Mouse (Mus musculus): Measurements from ENCODE around the gene P3h2.

Gene P3h2

GRCm38 (mm10) chr16:26070376-26070775 lies 35.2 kb downstream of the P3h2 start:
- no peak for DNase-seq (ENCODE audit: low read depth, low spot score)

- no peak for DNase-seq (ENCODE audit: low read depth, low spot score)
These were observed 40.5 kb downstream of the P3h2 start for GRCm38 (mm10) chr16:26065060-26065459.

GRCm38 (mm10) chr16:26060239-26061085 lies 45.1 kb downstream of the P3h2 start:
- DNase-seq (ENCODE audit: low read depth, low spot score), result no peak

- DNase-seq (ENCODE audit: low read depth, low spot score), result no peak
These were observed 52.0 kb downstream of the P3h2 start for GRCm38 (mm10) chr16:26053631-26054030.

GRCm38 (mm10) chr16:26049393-26050087 lies 56.0 kb downstream of the P3h2 start:
- no peak for DNase-seq (ENCODE audit: low read depth, low spot score)

GRCm38 (mm10) chr16:26047870-26048269 lies 57.7 kb downstream of the P3h2 start:
- no peak for DNase-seq (ENCODE audit: low read depth, low spot score)

- no peak for DNase-seq (ENCODE audit: low read depth, low spot score)
These were observed 58.2 kb downstream of the P3h2 start for GRCm38 (mm10) chr16:26047396-26047795.

GRCm38 (mm10) chr16:26041929-26042303 lies 63.7 kb downstream of the P3h2 start:
- no peak for DNase-seq (ENCODE audit: low read depth, low spot score)

- peak; percentile 16 for DNase-seq (ENCODE audit: low read depth, low spot score)
These were observed 64.3 kb downstream of the P3h2 start for GRCm38 (mm10) chr16:26041021-26041928.

- no peak for DNase-seq (ENCODE audit: low read depth, low spot score)
These were observed 66.3 kb downstream of the P3h2 start for GRCm38 (mm10) chr16:26039320-26039719.

- no peak for DNase-seq (ENCODE audit: low read depth, low spot score)
These were observed 70.1 kb downstream of the P3h2 start for GRCm38 (mm10) chr16:26035525-26035924.

GRCm38 (mm10) chr16:26035079-26035478 lies 70.5 kb downstream of the P3h2 start:
- no peak for DNase-seq (ENCODE audit: low read depth, low spot score)

GRCm38 (mm10) chr16:26029424-26030012 lies 76.1 kb downstream of the P3h2 start:
- no peak for DNase-seq (ENCODE audit: low read depth, low spot score)

- no peak for DNase-seq (ENCODE audit: low read depth, low spot score)
These were observed 79.2 kb downstream of the P3h2 start for GRCm38 (mm10) chr16:26026416-26026815.

- no peak for DNase-seq (ENCODE audit: low read depth, low spot score)
These were observed 81.0 kb downstream of the P3h2 start for GRCm38 (mm10) chr16:26024543-26024942.

GRCm38 (mm10) chr16:26023352-26023751 lies 82.2 kb downstream of the P3h2 start:
- no peak for DNase-seq (ENCODE audit: low read depth, low spot score)

- no peak for DNase-seq (ENCODE audit: low read depth, low spot score)
These were observed 83.8 kb downstream of the P3h2 start for GRCm38 (mm10) chr16:26021759-26022158.

GRCm38 (mm10) chr16:26005811-26006210 lies 99.8 kb downstream of the P3h2 start:
- no peak for DNase-seq (ENCODE audit: low read depth, low spot score)

GRCm38 (mm10) chr16:26003261-26003660 lies 102.3 kb downstream of the P3h2 start:
- no peak for DNase-seq (ENCODE audit: low read depth, low spot score)

- DNase-seq (ENCODE audit: low read depth, low spot score), result no peak
These were observed 102.7 kb downstream of the P3h2 start for GRCm38 (mm10) chr16:26002848-26003247.

- no peak for DNase-seq (ENCODE audit: low read depth, low spot score)
These were observed 111.0 kb downstream of the P3h2 start for GRCm38 (mm10) chr16:25994605-25995004.

GRCm38 (mm10) chr16:25987221-25987620 lies 118.4 kb downstream of the P3h2 start:
- no peak for DNase-seq (ENCODE audit: low read depth, low spot score)

Measured in CD4-positive helper T cell, adult 2 months (primary cell).